Mouse (Mus musculus) ovary, postnatal 14 days (tissue): ENCODE data around the gene Tars2.

Experiments used
- DNase-seq: peaks from one replicate; pipeline ENCODE4 v3.0.0; 2022; ENCODE audit warnings: low spot score

Gene Tars2

GRCm38 (mm10) chr3:95734092-95734702 lies 25.8 kb downstream of the Tars2 start:
- no peak for DNase-seq

GRCm38 (mm10) chr3:95732744-95733521 lies 27.1 kb downstream of the Tars2 start:
- no peak for DNase-seq

GRCm38 (mm10) chr3:95732297-95732696 lies 27.7 kb downstream of the Tars2 start:
- no peak for DNase-seq

- no peak for DNase-seq
Measured at GRCm38 (mm10) chr3:95731802-95732201, 28.2 kb downstream of the Tars2 start.

GRCm38 (mm10) chr3:95730431-95730830 lies 29.6 kb downstream of the Tars2 start:
- DNase-seq, result no peak

- no peak for DNase-seq
Measured at GRCm38 (mm10) chr3:95728906-95729305, 31.1 kb downstream of the Tars2 start.

GRCm38 (mm10) chr3:95726696-95727358 lies 33.2 kb downstream of the Tars2 start:
- DNase-seq, result no peak

GRCm38 (mm10) chr3:95725863-95726262 lies 34.1 kb downstream of the Tars2 start:
- no peak for DNase-seq

GRCm38 (mm10) chr3:95722386-95722785 lies 37.6 kb downstream of the Tars2 start:
- DNase-seq, result no peak

- no peak for DNase-seq
Measured at GRCm38 (mm10) chr3:95718153-95718552, 41.9 kb downstream of the Tars2 start.

GRCm38 (mm10) chr3:95716075-95716474 lies 43.9 kb downstream of the Tars2 start:
- DNase-seq, result no peak

GRCm38 (mm10) chr3:95709967-95710366 lies 50.0 kb downstream of the Tars2 start:
- no peak for DNase-seq

GRCm38 (mm10) chr3:95709044-95709443 lies 51.0 kb downstream of the Tars2 start:
- DNase-seq, result no peak

- DNase-seq, result no peak
Measured at GRCm38 (mm10) chr3:95707497-95707896, 52.5 kb downstream of the Tars2 start.

GRCm38 (mm10) chr3:95706273-95706672 lies 53.7 kb downstream of the Tars2 start:
- DNase-seq, result no peak

- DNase-seq, result no peak
Measured at GRCm38 (mm10) chr3:95704612-95705011, 55.4 kb downstream of the Tars2 start.

- DNase-seq, result no peak
Measured at GRCm38 (mm10) chr3:95703276-95703675, 56.7 kb downstream of the Tars2 start.

- peak; percentile 64 for DNase-seq
Measured at GRCm38 (mm10) chr3:95701877-95702540, 58.0 kb downstream of the Tars2 start.

- no peak for DNase-seq
Measured at GRCm38 (mm10) chr3:95701085-95701484, 58.9 kb downstream of the Tars2 start.

- DNase-seq, result no peak
Measured at GRCm38 (mm10) chr3:95700233-95700681, 59.7 kb downstream of the Tars2 start.

GRCm38 (mm10) chr3:95698286-95698685 lies 61.7 kb downstream of the Tars2 start:
- DNase-seq, result no peak

- DNase-seq, result no peak
Measured at GRCm38 (mm10) chr3:95696360-95696759, 63.6 kb downstream of the Tars2 start.
